Mouse (Mus musculus) thymus, adult 2 months (tissue): ENCODE results near the gene Nr3c2. TPM values are rescaled to one million over a fixed set of nuclear protein-coding genes. Genes with fewer than 3 reads are reported as not detected.

Source experiments
- DNase-seq: peaks from one replicate; pipeline ENCODE4 v3.0.0; 2021
- H3K27ac ChIP-seq: fragments of 200-500 bp; 2 replicates; pipeline ENCODE4 v1.5.1; 2012; ENCODE audit warnings: low read length, control low read depth; ENCODE audit not compliant: control insufficient read depth, insufficient read depth
- H3K27me3 ChIP-seq: fragments of 200-500 bp; 2 replicates; pipeline ENCODE4 v1.6.1; 2012; ENCODE audit warnings: mild to moderate bottlenecking, low read length, moderate library complexity, mixed read lengths; ENCODE audit not compliant: control insufficient read depth, insufficient read depth
- H3K36me3 ChIP-seq: fragments of 200-500 bp; 2 replicates; pipeline ENCODE4 v1.6.1; 2012; ENCODE audit warnings: mild to moderate bottlenecking, low read length, moderate library complexity; ENCODE audit not compliant: control insufficient read depth, insufficient read depth
- H3K4me1 ChIP-seq: fragments of 200-500 bp; replicated peaks from 2 replicates; pipeline ENCODE4 v1.6.1; 2012; ENCODE audit warnings: low read length; ENCODE audit not compliant: control insufficient read depth, insufficient read depth
- H3K4me3 ChIP-seq: fragments of 200-500 bp; 2 replicates; pipeline ENCODE4 v1.5.1; 2012; ENCODE audit warnings: mild to moderate bottlenecking, low read length, control low read depth, moderate library complexity; ENCODE audit not compliant: control insufficient read depth, insufficient read depth
- CTCF ChIP-seq: fragments of 200-500 bp; IDR thresholded peaks from 2 replicates; pipeline ENCODE4 v1.5.1; 2012; ENCODE audit warnings: mild to moderate bottlenecking, control low read depth, low read length, moderate library complexity, borderline replicate concordance; ENCODE audit not compliant: control insufficient read depth, poor library complexity, insufficient read depth; ENCODE audit errors: extremely low read depth
- POLR2A ChIP-seq: fragments of 200-500 bp; IDR thresholded peaks from 2 replicates; pipeline ENCODE4 v1.6.1; 2012; ENCODE audit warnings: mild to moderate bottlenecking, low read length, control low read depth, moderate library complexity; ENCODE audit not compliant: control insufficient read depth, poor library complexity, insufficient read depth; ENCODE audit errors: extremely low read depth
- WGBS: fragments of 180-500 bp; shearing (Covaris S2); methylation state at CpG from one replicate; pipeline ENCODE4 v1.1.7; 2018; 5-methylcytosine and 5-hydroxymethylcytosine counted together
- polyA plus RNA-seq: library from polyadenylated mRNA; depleted of rRNA; stranded (reverse); fragments of >200 nt; gene quantifications from 2 replicates; pipeline ENCODE4 v1.2.3, GENCODE M21; 2012

The Nr3c2 gene
- polyA plus RNA-seq, 1 experiment = 1.5 TPM

- Histone ChIP-seq H3K27me3 (no peaks in the 10 kb centered on the region), H3K36me3 (no peaks in the 10 kb centered on the region), H3K4me1 (no peaks in the 10 kb centered on the region), H3K27ac (no peak overlapping the region), H3K4me3 (no peak overlapping the region)
- TF ChIP-seq CTCF = no peak
- no peak for TF ChIP-seq POLR2A
- DNase-seq = no peak
- WGBS = 96% methylated on average over 3 of the region's 3 CpGs
Measured at GRCm38 (mm10) chr8:77031213-77031612, 132.0 kb downstream of the Nr3c2 start.

- Histone ChIP-seq H3K27me3 (no peaks in the 10 kb centered on the region), H3K36me3 (no peaks in the 10 kb centered on the region), H3K27ac (no peak overlapping the region), H3K4me1 (no peaks in the 10 kb centered on the region), H3K4me3 (no peak overlapping the region)
- DNase-seq = no peak
- WGBS = 89% methylated on average over 3 of the region's 3 CpGs
- TF ChIP-seq POLR2A (no peak), CTCF (no peak)
Measured at GRCm38 (mm10) chr8:77033706-77034464, 134.6 kb downstream of the Nr3c2 start.

GRCm38 (mm10) chr8:77034465-77034829 lies 135.2 kb downstream of the Nr3c2 start:
- Histone ChIP-seq H3K36me3 (no peaks in the 10 kb centered on the region), H3K4me1 (no peaks in the 10 kb centered on the region)
- no peak for TF ChIP-seq CTCF
- no peak for TF ChIP-seq POLR2A

GRCm38 (mm10) chr8:77041214-77041613 lies 142.0 kb downstream of the Nr3c2 start:
- no peak overlapping the region for H3K4me3 ChIP-seq
- H3K4me1 ChIP-seq = no peaks in the 10 kb centered on the region
- no peak for DNase-seq
- H3K27ac ChIP-seq = no peak overlapping the region
- no peaks in the 10 kb centered on the region for H3K36me3 ChIP-seq
- WGBS = 91% methylated on average over 5 of the region's 5 CpGs
- H3K27me3 ChIP-seq = no peaks in the 10 kb centered on the region
- TF ChIP-seq POLR2A = no peak
- no peak for TF ChIP-seq CTCF

More at GRCm38 (mm10) chr8:77034465-77034829, 135.2 kb downstream of the Nr3c2 start:
- no peaks in the 10 kb centered on the region for H3K27me3 ChIP-seq
- WGBS = 89% methylated on average over 7 of the region's 7 CpGs
- H3K4me3 ChIP-seq = no peak overlapping the region
- no peak for DNase-seq
- H3K27ac ChIP-seq = no peak overlapping the region

GRCm38 (mm10) chr8:77044849-77045248 lies 145.6 kb downstream of the Nr3c2 start:
- no peak overlapping the region for H3K27ac ChIP-seq
- H3K27me3 ChIP-seq = no peaks in the 10 kb centered on the region
- H3K4me1 ChIP-seq = no peaks in the 10 kb centered on the region
- H3K4me3 ChIP-seq = no peak overlapping the region
- no peaks in the 10 kb centered on the region for H3K36me3 ChIP-seq
- no peak for DNase-seq
- WGBS = 92% methylated on average over 12 of the region's 12 CpGs
- TF ChIP-seq CTCF (no peak), POLR2A (no peak)

GRCm38 (mm10) chr8:77045711-77046110 lies 146.5 kb downstream of the Nr3c2 start:
- TF ChIP-seq POLR2A (no peak), CTCF (no peak)
- Histone ChIP-seq H3K4me1 (no peaks in the 10 kb centered on the region), H3K4me3 (no peak overlapping the region), H3K27me3 (no peaks in the 10 kb centered on the region), H3K36me3 (no peaks in the 10 kb centered on the region), H3K27ac (no peak overlapping the region)
- no peak for DNase-seq
- WGBS = 100% methylated on average over 1 of the region's 1 CpGs

- no peak for DNase-seq
- Histone ChIP-seq H3K27ac (no peak overlapping the region), H3K36me3 (no peaks in the 10 kb centered on the region), H3K27me3 (no peaks in the 10 kb centered on the region), H3K4me3 (no peak overlapping the region), H3K4me1 (no peaks in the 10 kb centered on the region)
- TF ChIP-seq CTCF = no peak
- TF ChIP-seq POLR2A = no peak
- WGBS = 94% methylated on average over 5 of the region's 5 CpGs
Measured at GRCm38 (mm10) chr8:77046217-77046616, 147.0 kb downstream of the Nr3c2 start.

- 83% methylated on average over 3 of the region's 3 CpGs for WGBS
- H3K4me1 ChIP-seq = no peaks in the 10 kb centered on the region
- no peak overlapping the region for H3K4me3 ChIP-seq
- no peak for TF ChIP-seq POLR2A
- TF ChIP-seq CTCF = no peak
- no peaks in the 10 kb centered on the region for H3K27me3 ChIP-seq
- no peak for DNase-seq
- no peaks in the 10 kb centered on the region for H3K36me3 ChIP-seq
- H3K27ac ChIP-seq = no peak overlapping the region
Measured at GRCm38 (mm10) chr8:77046731-77047130, 147.5 kb downstream of the Nr3c2 start.
